In the genomic region with DNA sequence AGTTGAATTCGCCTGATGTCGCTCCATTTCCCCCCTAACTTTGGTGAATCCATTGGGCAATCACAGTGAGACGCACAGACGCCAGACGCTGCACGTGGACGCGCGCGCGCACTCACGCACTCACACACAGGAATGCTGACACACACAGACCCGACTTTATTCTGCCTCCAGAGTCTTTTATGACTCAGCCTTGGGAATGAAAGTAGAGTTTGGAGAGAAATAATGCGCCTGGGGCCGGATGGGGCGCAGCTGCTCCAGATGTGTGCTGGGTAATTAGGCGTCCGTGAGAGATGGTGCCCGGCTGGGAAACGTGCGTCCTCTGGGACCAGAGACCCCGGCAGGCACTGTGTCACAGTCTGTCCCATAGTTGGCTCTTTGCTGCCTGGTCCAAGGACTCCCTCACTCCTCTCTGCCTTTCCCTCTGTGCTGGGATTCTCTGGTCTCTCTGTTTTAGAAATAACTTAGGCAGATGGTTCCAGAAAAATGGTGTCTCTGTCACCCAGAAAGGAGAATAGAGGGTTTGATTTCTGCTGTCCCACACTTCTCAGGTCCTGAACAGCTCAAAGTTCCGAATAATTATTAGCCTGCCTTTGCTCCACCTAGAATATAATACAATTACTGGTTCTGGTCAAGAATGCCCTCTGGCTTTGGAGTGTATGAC, we compare ENCODE assay signal across 10 mouse cellular contexts. TPM values are rescaled to one million over a fixed set of nuclear protein-coding genes. Genes with fewer than 3 reads are reported as not detected.
DNase-seq lines count a peak whose midpoint lies in the region; ATAC-seq and TF ChIP-seq lines count a peak whose summit lies in the region.
"Had no signal": no experiment of that assay in that cellular context is flagged by ENCODE, and none has a peak within 500 bp of the region (broad histone marks: within the 10 kb centered on the region; RNA-seq: fewer than 3 reads in every experiment).

No protein-coding gene starts in this region.

- DNase-seq in adrenal gland, adult 18-20 months (ENCODE audit: low spot score in 2 of 2): peak; percentile 53 to 68
- peak; percentile 54 for DNase-seq in kidney, adult 11 months
- DNase-seq in spleen, postnatal 4 days (ENCODE audit: low spot score in 2 of 2): no peak
- no peak for DNase-seq in T-cell, adult 2 months (ENCODE audit: low spot score)
- DNase-seq in frontal cortex, adult 2 months (ENCODE audit: extremely low spot score in 1 of 2, low spot score in 1 of 2): no peak

- under 1% methylated on average over 23 of the region's 23 CpGs for WGBS in limb, embryonic 15.5 days
- WGBS in liver, embryonic 12.5 days (ENCODE audit: insufficient replicate concordance): 4% methylated on average over 23 of the region's 23 CpGs

- ATAC-seq in limb, embryonic 15.5 days (ENCODE audit: insufficient number of reproducible peaks, low FRiP score, low TSS enrichment, low read depth): no peak
- no peak for ATAC-seq in liver, embryonic 12.5 days

- H3K4me2 ChIP-seq in limb, embryonic 15.5 days: 0 out of 2 replicates have a peak overlapping the region, but pooled peaks have one; percentile 14
- no peak overlapping the region for H3K4me2 ChIP-seq in liver, embryonic 12.5 days

- H3K9ac ChIP-seq in limb, embryonic 15.5 days: no peak overlapping the region
- H3K9ac ChIP-seq in liver, embryonic 12.5 days: no peak overlapping the region

- peaks cover 7% of the 10 kb centered on the region; the same call in 1 of the 2 replicates for H3K9me3 ChIP-seq in E14TG2a.4 (ENCODE audit: low read length)
- H3K9me3 ChIP-seq in limb, embryonic 15.5 days: no peaks in the 10 kb centered on the region
- no peaks in the 10 kb centered on the region for H3K9me3 ChIP-seq in liver, embryonic 12.5 days (replicated peaks)

- TF ChIP-seq CTCF in E14TG2a.4 (conservative IDR thresholded peaks at IDR 0.05; ENCODE audit: low read length): no peak

- H3K27me3 ChIP-seq in E14TG2a.4 (ENCODE audit: insufficient read depth, low read length): peaks cover 98% of the 10 kb centered on the region
- peaks cover 96% of the 10 kb centered on the region for H3K27me3 ChIP-seq in limb, embryonic 15.5 days
- peaks cover 100% of the 10 kb centered on the region for H3K27me3 ChIP-seq in liver, embryonic 12.5 days (replicated peaks)

- peaks cover 12% of the 10 kb centered on the region for H3K36me3 ChIP-seq in E14TG2a.4 (ENCODE audit: insufficient read depth, low read length)
- no peaks in the 10 kb centered on the region for H3K36me3 ChIP-seq in limb, embryonic 15.5 days
- no peaks in the 10 kb centered on the region for H3K36me3 ChIP-seq in liver, embryonic 12.5 days

- H3K4me1 ChIP-seq in E14TG2a.4 (replicated peaks; ENCODE audit: low read depth, low read length): peaks cover 43% of the 10 kb centered on the region
- peaks cover 17% of the 10 kb centered on the region for H3K4me1 ChIP-seq in limb, embryonic 15.5 days
- no peaks in the 10 kb centered on the region for H3K4me1 ChIP-seq in liver, embryonic 12.5 days

- peak overlapping the region; percentile 46; the same call in 1 of the 2 replicates for H3K4me3 ChIP-seq in E14TG2a.4 (replicated peaks; ENCODE audit: low read length)
- peak overlapping the region; percentile 9; the same call in 1 of the 2 replicates for H3K4me3 ChIP-seq in limb, embryonic 15.5 days
- H3K4me3 ChIP-seq in liver, embryonic 12.5 days: no peak overlapping the region
- H3K4me3 ChIP-seq: left cerebral cortex, adult 2 months had no signal

- H3K27ac ChIP-seq in limb, embryonic 15.5 days: no peak overlapping the region
- H3K27ac ChIP-seq in liver, embryonic 12.5 days: no peak overlapping the region
- H3K27ac ChIP-seq: left cerebral cortex, adult 2 months had no signal

RNA-seq across cellular contexts. Expression of a gene that starts 10.8 kb away (rescaled TPM):
- 100 to 1,000 TPM; 294 to 445 TPM for total RNA-seq in adrenal gland, adult 18-20 months (2021)
- 0.98 and 1.4 TPM in 2 replicates for polyA plus RNA-seq in limb, embryonic 15.5 days (2015; fragmentation: Nextera tagmentation; extraction: Ambion mirVana)
- not detected in 2 replicates for polyA plus RNA-seq in liver, embryonic 12.5 days (2016; fragmentation: Nextera tagmentation; extraction: Ambion mirVana)
- not detected in 2 replicates for polyA plus RNA-seq in frontal cortex, adult 2 months (2012; rRNA removed)
- total RNA-seq: left cerebral cortex, adult 2 months had no signal
- polyA plus RNA-seq: heart, embryonic 16.5 days had no signal

RNA-seq across cellular contexts. Expression of a gene that starts 21.3 kb away (rescaled TPM):
- 100 to 1,000 TPM in 1 of 2 experiments, 10 to 100 TPM in 1; 54.8 to 119 TPM for total RNA-seq in adrenal gland, adult 18-20 months (2021)
- polyA plus RNA-seq in limb, embryonic 15.5 days (2015; fragmentation: Nextera tagmentation; extraction: Ambion mirVana): 0.36 and 0.37 TPM in 2 replicates
- polyA plus RNA-seq in liver, embryonic 12.5 days (2016; fragmentation: Nextera tagmentation; extraction: Ambion mirVana): not detected in 2 replicates
- polyA plus RNA-seq in frontal cortex, adult 2 months (2012; rRNA removed): 0.06 TPM in 1 of 2 replicates, not detected in the other
- total RNA-seq: left cerebral cortex, adult 2 months had no signal
- polyA plus RNA-seq: heart, embryonic 16.5 days had no signal

RNA-seq across cellular contexts. Expression of a gene that starts 26.0 kb away (rescaled TPM):
- total RNA-seq in adrenal gland, adult 18-20 months (2021): 10 to 100 TPM; 33.5 to 59.0 TPM
- polyA plus RNA-seq in limb, embryonic 15.5 days (2015; fragmentation: Nextera tagmentation; extraction: Ambion mirVana): 3.3 and 4.2 TPM in 2 replicates
- polyA plus RNA-seq in liver, embryonic 12.5 days (2016; fragmentation: Nextera tagmentation; extraction: Ambion mirVana): 0.18 and 0.37 TPM in 2 replicates
- not detected in 2 replicates for polyA plus RNA-seq in frontal cortex, adult 2 months (2012; rRNA removed)
- total RNA-seq: left cerebral cortex, adult 2 months had no signal

RNA-seq across cellular contexts. Expression of a gene that starts 31.8 kb away (rescaled TPM):
- 10 to 100 TPM; 37.0 to 68.1 TPM for total RNA-seq in adrenal gland, adult 18-20 months (2021)
- 0.31 and 0.55 TPM in 2 replicates for polyA plus RNA-seq in limb, embryonic 15.5 days (2015; fragmentation: Nextera tagmentation; extraction: Ambion mirVana)
- polyA plus RNA-seq in liver, embryonic 12.5 days (2016; fragmentation: Nextera tagmentation; extraction: Ambion mirVana): 0.30 TPM in 2 replicates
- polyA plus RNA-seq in frontal cortex, adult 2 months (2012; rRNA removed): not detected in 2 replicates
- total RNA-seq: left cerebral cortex, adult 2 months had no signal
- polyA plus RNA-seq: heart, embryonic 16.5 days had no signal

RNA-seq across cellular contexts. Expression of a gene that starts 42.7 kb away (rescaled TPM):
- total RNA-seq in adrenal gland, adult 18-20 months (2021): 10 to 100 TPM; 11.6 to 27.3 TPM
- 0.60 and 0.73 TPM in 2 replicates for polyA plus RNA-seq in limb, embryonic 15.5 days (2015; fragmentation: Nextera tagmentation; extraction: Ambion mirVana)
- 1.3 and 1.5 TPM in 2 replicates for polyA plus RNA-seq in liver, embryonic 12.5 days (2016; fragmentation: Nextera tagmentation; extraction: Ambion mirVana)
- 0.11 TPM in 1 of 2 replicates, not detected in the other for polyA plus RNA-seq in frontal cortex, adult 2 months (2012; rRNA removed)
- total RNA-seq: left cerebral cortex, adult 2 months had no signal

Comparison
In these comparisons a context has a peak if more than half of its experiments do, and no peak if none do; other contexts are left out.
1. DNase-seq: peak in adrenal gland, adult 18-20 months (2 of 2) and kidney, adult 11 months (single experiment); none in spleen, postnatal 4 days (0 of 2), T-cell, adult 2 months (single experiment) and frontal cortex, adult 2 months (0 of 2).